Comparison of ENCODE assay signal across 10 mouse cellular contexts in genomic region chr13:103333153-103333552, GRCm38 (mm10). TPM values are rescaled to one million over a fixed set of nuclear protein-coding genes. Genes with fewer than 3 reads are reported as not detected.
DNase-seq lines count a peak whose midpoint lies in the region; ATAC-seq and TF ChIP-seq lines count a peak whose summit lies in the region.
"Had no signal": no experiment of that assay in that cellular context is flagged by ENCODE, and none has a peak within 500 bp of the region (broad histone marks: within the 10 kb centered on the region; RNA-seq: fewer than 3 reads in every experiment).

No protein-coding gene starts in this region.

- H3K27me3 ChIP-seq in C2C12 (ENCODE audit: control insufficient read depth, insufficient read depth, insufficient read length) = no peaks in the 10 kb centered on the region
- peaks cover 33% of the 10 kb centered on the region for H3K27me3 ChIP-seq in forebrain, embryonic 15.5 days
- peaks cover 68% of the 10 kb centered on the region for H3K27me3 ChIP-seq in liver, embryonic 12.5 days (replicated peaks)

- 3% methylated on average over 17 of the region's 17 CpGs for WGBS in forebrain, embryonic 15.5 days
- WGBS in liver, embryonic 12.5 days (ENCODE audit: insufficient replicate concordance) = 2% methylated on average over 17 of the region's 17 CpGs

- peaks cover 5% of the 10 kb centered on the region for H3K79me3 ChIP-seq in C2C12 (ENCODE audit: low read depth)

- H3K4me1 ChIP-seq in forebrain, embryonic 15.5 days = peaks cover 23% of the 10 kb centered on the region
- H3K4me1 ChIP-seq in liver, embryonic 12.5 days = peaks cover 4% of the 10 kb centered on the region; the same call in 1 of the 2 replicates

- DNase-seq in frontal cortex, postnatal 36 days (ENCODE audit: low spot score in 2 of 2) = peak; percentile 9 to 13
- DNase-seq in frontal cortex, postnatal 10 days (ENCODE audit: low spot score in 2 of 2) = no peak
- no peak for DNase-seq in layer of hippocampus, adult 8-10 months (ENCODE audit: low spot score in 2 of 2)
- no peak for DNase-seq in urinary bladder, postnatal 10 days (ENCODE audit: low spot score)
- DNase-seq: B cell, adult 2 months; spleen, adult 18-20 months had no signal

- H3K4me2 ChIP-seq in forebrain, embryonic 15.5 days (replicated peaks) = peak overlapping the region; percentile 98
- peak overlapping the region; percentile 79 for H3K4me2 ChIP-seq in liver, embryonic 12.5 days

- H3K36me3 ChIP-seq in C2C12 (ENCODE audit: control insufficient read depth, insufficient read depth) = no peaks in the 10 kb centered on the region
- no peaks in the 10 kb centered on the region for H3K36me3 ChIP-seq in forebrain, embryonic 15.5 days
- H3K36me3 ChIP-seq in liver, embryonic 12.5 days = no peaks in the 10 kb centered on the region

- peaks cover 33% of the 10 kb centered on the region for H3K79me2 ChIP-seq in C2C12 (ENCODE audit: control insufficient read depth, insufficient read depth)

- H3K27ac ChIP-seq in forebrain, embryonic 15.5 days (replicated peaks) = no peak overlapping the region
- H3K27ac ChIP-seq in liver, embryonic 12.5 days = no peak overlapping the region

- peak overlapping the region; percentile 56 for H3K4me3 ChIP-seq in C2C12 (ENCODE audit: insufficient read depth, poor library complexity, severe bottlenecking)
- H3K4me3 ChIP-seq in forebrain, embryonic 15.5 days = peak overlapping the region; percentile 69
- no peak overlapping the region for H3K4me3 ChIP-seq in liver, embryonic 12.5 days

- no peak for ATAC-seq in forebrain, embryonic 15.5 days (replicated peaks)
- no peak for ATAC-seq in liver, embryonic 12.5 days
- ATAC-seq in inflammation-experienced regulatory T-cells, adult 6 months = no peak

- no peaks in the 10 kb centered on the region for H3K9me3 ChIP-seq in forebrain, embryonic 15.5 days
- H3K9me3 ChIP-seq in liver, embryonic 12.5 days (replicated peaks) = no peaks in the 10 kb centered on the region

- peak overlapping the region; percentile 58 for H3K9ac ChIP-seq in forebrain, embryonic 15.5 days (replicated peaks)
- H3K9ac ChIP-seq in liver, embryonic 12.5 days = no peak overlapping the region

- no peak overlapping the region for H3ac ChIP-seq in C2C12 (ENCODE audit: control insufficient read depth, insufficient read length, low read depth)

- no peak for TF ChIP-seq CTCF in C2C12 (IDR thresholded peaks at IDR 0.05; ENCODE audit: control insufficient read depth, insufficient read depth, insufficient read length)

TF ChIP-seq in C2C12, 6 proteins besides CTCF, POLR2A, EP300 and RAD21:
- TF ChIP-seq CEBPB (IDR thresholded peaks at IDR 0.05; ENCODE audit: low read depth) = no peak
- TF ChIP-seq USF1 (IDR thresholded peaks at IDR 0.05; ENCODE audit: low read depth) = no peak
- TF ChIP-seq MYOG (IDR thresholded peaks at IDR 0.05; ENCODE audit: control insufficient read depth, extremely low read depth, insufficient read length) = no peak
- no peak for TF ChIP-seq FOSL1 (IDR thresholded peaks at IDR 0.05; ENCODE audit: insufficient read depth, low read length, poor library complexity, severe bottlenecking)
- TF ChIP-seq MAX (IDR thresholded peaks at IDR 0.05) = no peak
- no peak for TF ChIP-seq MYOD1 (IDR thresholded peaks at IDR 0.05; ENCODE audit: control insufficient read depth, insufficient read length, low read depth)

RNA-seq across cellular contexts. Expression of gene Mast4, which starts 1.1 kb away (rescaled TPM):
- 10.8 TPM for polyA plus RNA-seq in C2C12 (2012; fragmentation: generic; extraction: Trizol)
- polyA plus RNA-seq in forebrain, embryonic 15.5 days (2015; fragmentation: Nextera tagmentation; extraction: Ambion mirVana) = 14.6 and 16.4 TPM in 2 replicates
- polyA plus RNA-seq in liver, embryonic 12.5 days (2016; fragmentation: Nextera tagmentation; extraction: Ambion mirVana) = 4.7 and 6.5 TPM in 2 replicates
- 10 to 100 TPM in 2 of 3 experiments, 1 to 10 TPM in 1; 9.4 to 30.8 (median 16.1) TPM for polyA plus RNA-seq in inflammation-experienced regulatory T-cells, adult 6 months (2017; shearing (Covaris generic))
- 10 to 100 TPM; 62.8 to 81.8 (median 67.6) TPM for total RNA-seq in layer of hippocampus, adult 8-10 months (2022)

Comparison
In these comparisons a context has a peak if more than half of its experiments do, and no peak if none do; other contexts are left out.
1. DNase-seq: peak in frontal cortex, postnatal 36 days (2 of 2); none in frontal cortex, postnatal 10 days (0 of 2), layer of hippocampus, adult 8-10 months (0 of 2) and urinary bladder, postnatal 10 days (single experiment).